Mouse (Mus musculus): Measurements from ENCODE around the gene Dap. TPM values are rescaled to one million over a fixed set of nuclear protein-coding genes. Genes with fewer than 3 reads are reported as not detected.

Gene Dap
- polyA plus RNA-seq, 1 experiment: 145 TPM

GRCm38 (mm10) chr15:31278090-31278489 is 54.0 kb downstream of the Dap start:
- H3K36me3 ChIP-seq (ENCODE audit: control insufficient read depth, insufficient read depth, low read length): peaks cover 10% of the 10 kb centered on the region
- TF ChIP-seq CTCF (IDR thresholded peaks at IDR 0.05; ENCODE audit: extremely low read depth, insufficient read length, insufficient replicate concordance, low read depth, low read length): no peak
- no peak for TF ChIP-seq POLR2A (IDR thresholded peaks at IDR 0.05; ENCODE audit: low read depth, low read length)
- H3K4me3 ChIP-seq (ENCODE audit: low read depth, low read length): no peak overlapping the region
- no peak overlapping the region for H3K27ac ChIP-seq (ENCODE audit: insufficient read depth, low read depth, low read length)
- WGBS: 30% methylated on average over 4 of the region's 4 CpGs
- peaks cover 6% of the 10 kb centered on the region; the same call in 1 of the 2 replicates for H3K4me1 ChIP-seq (ENCODE audit: control insufficient read depth, insufficient read depth, insufficient read length, low read length)
- no peaks in the 10 kb centered on the region for H3K27me3 ChIP-seq (ENCODE audit: control insufficient read depth, insufficient read depth, low read length)

DNA sequence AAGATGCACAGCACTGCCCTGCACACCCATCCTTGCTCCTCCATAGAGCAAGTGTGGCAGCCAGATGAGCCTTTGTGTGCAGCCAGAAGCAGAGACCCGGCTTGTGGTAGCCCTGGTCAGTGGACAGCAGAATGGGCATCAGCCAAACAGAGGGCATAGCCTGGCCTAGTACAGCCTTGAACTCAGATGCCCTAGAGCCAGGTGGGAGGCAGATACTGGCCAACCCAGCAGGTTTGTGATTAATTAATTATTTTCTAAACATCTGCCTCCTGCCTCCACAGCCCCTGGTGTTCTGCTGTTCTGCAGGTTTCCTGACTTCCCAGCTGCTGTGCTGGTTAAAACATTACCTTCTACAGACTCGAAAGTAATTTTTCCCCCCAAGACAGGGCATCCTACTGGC is 55.0 kb downstream of the Dap start:
- Histone ChIP-seq H3K27ac (ENCODE audit: insufficient read depth, low read depth, low read length) (no peak overlapping the region), H3K4me1 (ENCODE audit: control insufficient read depth, insufficient read depth, insufficient read length, low read length) (peaks cover 6% of the 10 kb centered on the region; the same call in 1 of the 2 replicates), H3K27me3 (ENCODE audit: control insufficient read depth, insufficient read depth, low read length) (no peaks in the 10 kb centered on the region), H3K4me3 (ENCODE audit: low read depth, low read length) (no peak overlapping the region), H3K36me3 (ENCODE audit: control insufficient read depth, insufficient read depth, low read length) (peaks cover 3% of the 10 kb centered on the region; the same call in 1 of the 2 replicates)
- TF ChIP-seq POLR2A (IDR thresholded peaks at IDR 0.05; ENCODE audit: low read depth, low read length): no peak
- no peak for TF ChIP-seq CTCF (IDR thresholded peaks at IDR 0.05; ENCODE audit: extremely low read depth, insufficient read length, insufficient replicate concordance, low read depth, low read length)
- WGBS: 35% methylated on average over 2 of the region's 2 CpGs

GRCm38 (mm10) chr15:31279577-31280004 is 55.5 kb downstream of the Dap start:
- Histone ChIP-seq H3K4me1 (ENCODE audit: control insufficient read depth, insufficient read depth, insufficient read length, low read length) (peaks cover 6% of the 10 kb centered on the region; the same call in 1 of the 2 replicates), H3K36me3 (ENCODE audit: control insufficient read depth, insufficient read depth, low read length) (peaks cover under 1% of the 10 kb centered on the region; the same call in 1 of the 2 replicates), H3K27ac (ENCODE audit: insufficient read depth, low read depth, low read length) (no peak overlapping the region), H3K4me3 (ENCODE audit: low read depth, low read length) (no peak overlapping the region), H3K27me3 (ENCODE audit: control insufficient read depth, insufficient read depth, low read length) (no peaks in the 10 kb centered on the region)
- TF ChIP-seq POLR2A (IDR thresholded peaks at IDR 0.05; ENCODE audit: low read depth, low read length) (no peak), CTCF (IDR thresholded peaks at IDR 0.05; ENCODE audit: extremely low read depth, insufficient read length, insufficient replicate concordance, low read depth, low read length) (no peak)
- 30% methylated on average over 6 of the region's 6 CpGs for WGBS

DNA sequence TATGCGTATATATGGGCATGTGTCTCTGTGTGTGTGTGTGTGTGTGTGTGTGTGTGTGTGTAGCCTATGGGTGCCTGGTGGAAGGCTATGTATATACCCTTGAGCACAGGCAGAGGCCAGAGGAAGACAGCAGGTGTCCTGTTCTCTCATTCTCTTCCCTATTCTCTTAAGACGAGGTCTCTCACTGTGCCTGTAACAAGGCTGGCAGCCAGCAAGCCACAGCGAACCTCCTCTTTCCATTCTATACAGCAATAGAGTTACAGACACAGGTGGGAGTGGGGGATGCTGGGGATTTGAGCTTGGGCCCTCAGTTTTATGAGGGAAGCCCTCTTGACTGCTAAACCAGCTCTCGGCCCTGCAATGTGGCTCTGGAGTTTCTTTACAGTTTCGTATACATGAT is 55.9 kb downstream of the Dap start:
- no peak for TF ChIP-seq CTCF (IDR thresholded peaks at IDR 0.05; ENCODE audit: extremely low read depth, insufficient read length, insufficient replicate concordance, low read depth, low read length)
- TF ChIP-seq POLR2A (IDR thresholded peaks at IDR 0.05; ENCODE audit: low read depth, low read length): no peak
- Histone ChIP-seq H3K27me3 (ENCODE audit: control insufficient read depth, insufficient read depth, low read length) (no peaks in the 10 kb centered on the region), H3K27ac (ENCODE audit: insufficient read depth, low read depth, low read length) (no peak overlapping the region), H3K36me3 (ENCODE audit: control insufficient read depth, insufficient read depth, low read length) (no peaks in the 10 kb centered on the region), H3K4me3 (ENCODE audit: low read depth, low read length) (no peak overlapping the region), H3K4me1 (ENCODE audit: control insufficient read depth, insufficient read depth, insufficient read length, low read length) (peaks cover 6% of the 10 kb centered on the region; the same call in 1 of the 2 replicates)
- 89% methylated on average over 5 of the region's 5 CpGs for WGBS

- 96% methylated on average over 2 of the region's 2 CpGs for WGBS
- Histone ChIP-seq H3K27ac (ENCODE audit: insufficient read depth, low read depth, low read length) (no peak overlapping the region), H3K27me3 (ENCODE audit: control insufficient read depth, insufficient read depth, low read length) (no peaks in the 10 kb centered on the region), H3K4me1 (ENCODE audit: control insufficient read depth, insufficient read depth, insufficient read length, low read length) (peaks cover 10% of the 10 kb centered on the region; the same call in 1 of the 2 replicates), H3K4me3 (ENCODE audit: low read depth, low read length) (no peak overlapping the region), H3K36me3 (ENCODE audit: control insufficient read depth, insufficient read depth, low read length) (no peaks in the 10 kb centered on the region)
- no peak for TF ChIP-seq CTCF (IDR thresholded peaks at IDR 0.05; ENCODE audit: extremely low read depth, insufficient read length, insufficient replicate concordance, low read depth, low read length)
- TF ChIP-seq POLR2A (IDR thresholded peaks at IDR 0.05; ENCODE audit: low read depth, low read length): no peak
Observed at GRCm38 (mm10) chr15:31280683-31281082, 56.6 kb downstream of the Dap start.

GRCm38 (mm10) chr15:31281830-31282229 is 57.7 kb downstream of the Dap start:
- Histone ChIP-seq H3K36me3 (ENCODE audit: control insufficient read depth, insufficient read depth, low read length) (no peaks in the 10 kb centered on the region), H3K27ac (ENCODE audit: insufficient read depth, low read depth, low read length) (no peak overlapping the region), H3K4me1 (ENCODE audit: control insufficient read depth, insufficient read depth, insufficient read length, low read length) (peaks cover 10% of the 10 kb centered on the region; the same call in 1 of the 2 replicates), H3K27me3 (ENCODE audit: control insufficient read depth, insufficient read depth, low read length) (no peaks in the 10 kb centered on the region), H3K4me3 (ENCODE audit: low read depth, low read length) (no peak overlapping the region)
- TF ChIP-seq CTCF (IDR thresholded peaks at IDR 0.05; ENCODE audit: extremely low read depth, insufficient read length, insufficient replicate concordance, low read depth, low read length): no peak
- TF ChIP-seq POLR2A (IDR thresholded peaks at IDR 0.05; ENCODE audit: low read depth, low read length): no peak
- WGBS: 76% methylated on average over 13 of the region's 13 CpGs

- Histone ChIP-seq H3K27ac (ENCODE audit: insufficient read depth, low read depth, low read length) (no peak overlapping the region), H3K4me3 (ENCODE audit: low read depth, low read length) (no peak overlapping the region), H3K4me1 (ENCODE audit: control insufficient read depth, insufficient read depth, insufficient read length, low read length) (peaks cover 10% of the 10 kb centered on the region; the same call in 1 of the 2 replicates), H3K36me3 (ENCODE audit: control insufficient read depth, insufficient read depth, low read length) (no peaks in the 10 kb centered on the region), H3K27me3 (ENCODE audit: control insufficient read depth, insufficient read depth, low read length) (no peaks in the 10 kb centered on the region)
- TF ChIP-seq POLR2A (IDR thresholded peaks at IDR 0.05; ENCODE audit: low read depth, low read length) (no peak), CTCF (IDR thresholded peaks at IDR 0.05; ENCODE audit: extremely low read depth, insufficient read length, insufficient replicate concordance, low read depth, low read length) (no peak)
- 47% methylated on average over 3 of the region's 3 CpGs for WGBS
Observed at GRCm38 (mm10) chr15:31282353-31282752, 58.2 kb downstream of the Dap start.
